Mouse (Mus musculus): ENCODE measurements around the gene Gdpd1.

Gene Gdpd1

GRCm38 (mm10) chr11:86991241-86991640 lies 82.6 kb downstream of the Gdpd1 start:
- no peak for DNase-seq (ENCODE audit: low read depth, low spot score)

DNA sequence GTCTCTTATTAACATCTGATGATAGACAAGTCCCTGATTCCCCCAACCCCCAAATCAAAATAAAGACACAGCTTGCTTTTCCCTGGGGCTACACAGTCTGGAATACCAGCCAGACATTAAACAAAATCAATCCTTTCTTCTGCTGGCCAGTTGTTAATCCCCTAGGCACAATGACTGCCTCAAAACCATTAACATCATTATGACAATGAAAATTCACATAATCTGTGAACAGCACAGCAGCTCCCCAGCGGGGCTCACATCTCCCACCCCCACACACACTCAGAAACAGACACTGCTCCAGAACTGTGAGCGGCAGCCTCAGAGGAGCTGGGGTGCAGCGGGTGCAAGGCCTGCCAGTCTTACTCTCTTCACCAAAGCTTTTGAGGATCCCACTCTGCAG lies 83.6 kb downstream of the Gdpd1 start:
- no peak for DNase-seq (ENCODE audit: low read depth, low spot score)

GRCm38 (mm10) chr11:86984990-86985389 lies 88.9 kb downstream of the Gdpd1 start:
- no peak for DNase-seq (ENCODE audit: low read depth, low spot score)

Data from ZHBTc4 (cell line).